Mouse (Mus musculus) hindbrain, embryonic 16.5 days (tissue): ENCODE results near the gene Ep300. TPM values are rescaled to one million over a fixed set of nuclear protein-coding genes. Genes with fewer than 3 reads are reported as not detected.
"Not testable (repeated sequence)": the region's sequence is repeated elsewhere in the genome, so short reads cannot be mapped to it uniquely, and the experiment has no call there.

ENCODE experiments used
- ATAC-seq: fragments of 200-750 bp; cut with Nextera tagmentation; 2 replicates; pipeline ENCODE4 v1.8.0; 2017; ENCODE audit warnings: moderate TSS enrichment, moderate library complexity
- H3K27ac ChIP-seq: fragments of 300-500 bp; sonication (generic); 2 replicates; pipeline ENCODE4 v1.5.1; 2014; ENCODE audit warnings: low read depth, mild to moderate bottlenecking, control low read depth, low read length, moderate library complexity
- H3K27me3 ChIP-seq: fragments of 300-500 bp; sonication (generic); replicated peaks from 2 replicates; pipeline ENCODE4 v1.6.1; 2014; ENCODE audit warnings: low read length; ENCODE audit not compliant: control insufficient read depth, insufficient read depth
- H3K36me3 ChIP-seq: fragments of 300-500 bp; sonication (generic); 2 replicates; pipeline ENCODE4 v1.6.1; 2014; ENCODE audit warnings: mild to moderate bottlenecking, low read length, moderate library complexity, mixed read lengths; ENCODE audit not compliant: control insufficient read depth, insufficient read depth
- H3K4me1 ChIP-seq: fragments of 300-500 bp; sonication (generic); 2 replicates; pipeline ENCODE4 v1.6.1; 2014; ENCODE audit warnings: low read depth, low read length; ENCODE audit not compliant: control insufficient read depth, insufficient read depth
- H3K4me2 ChIP-seq: fragments of 300-500 bp; sonication (generic); 2 replicates; pipeline ENCODE4 v1.6.1; 2014; ENCODE audit warnings: mild to moderate bottlenecking, low read length, control low read depth, moderate library complexity
- H3K4me3 ChIP-seq: fragments of 300-500 bp; sonication (generic); 2 replicates; pipeline ENCODE4 v1.5.1; 2014; ENCODE audit warnings: mild to moderate bottlenecking, low read length, control low read depth, moderate library complexity
- H3K9ac ChIP-seq: fragments of 300-500 bp; sonication (generic); 2 replicates; pipeline ENCODE4 v1.6.1; 2014; ENCODE audit warnings: low read depth, mild to moderate bottlenecking, control low read depth, low read length, moderate library complexity
- H3K9me3 ChIP-seq: fragments of 300-500 bp; sonication (generic); 2 replicates; pipeline ENCODE4 v1.6.1; 2014; ENCODE audit warnings: mild to moderate bottlenecking, low read length, moderate library complexity; ENCODE audit not compliant: control insufficient read depth
- WGBS: fragments of 180-500 bp; shearing (Covaris S2); extraction: QIAGEN DNeasy Blood & Tissue Kit; methylation state at CpG from one replicate; pipeline ENCODE4 v1.1.7; 2014; 5-methylcytosine and 5-hydroxymethylcytosine counted together
- polyA plus RNA-seq: library from polyadenylated mRNA; unstranded; fragments of >200 nt; fragmentation: Nextera tagmentation; extraction: Ambion mirVana; gene quantifications from 2 replicates; pipeline ENCODE4 v1.2.1, GENCODE M21; 2015

Gene Ep300
- polyA plus RNA-seq, 1 experiment from 2014 or later, result 17.3 TPM

- Histone ChIP-seq H3K27ac (peak overlapping the region; percentile 54), H3K4me3 (peak overlapping the region; percentile 64), H3K36me3 (no peaks in the 10 kb centered on the region), H3K4me2 (peak overlapping the region; percentile 93), H3K9me3 (no peaks in the 10 kb centered on the region), H3K4me1 (peaks cover 20% of the 10 kb centered on the region), H3K27me3 (peaks cover 15% of the 10 kb centered on the region), H3K9ac (peak overlapping the region; percentile 88)
- peak; percentile 86 for ATAC-seq
- 1% methylated on average over 69 of the region's 107 CpGs for WGBS
These were observed 109.1 kb downstream of the Ep300 start for GRCm38 (mm10) chr15:81693967-81694881.

- Histone ChIP-seq H3K36me3 (no peaks in the 10 kb centered on the region), H3K4me2 (peak overlapping the region; percentile 93), H3K9me3 (no peaks in the 10 kb centered on the region), H3K27ac (no peak overlapping the region; the same call in 1 of the 2 replicates), H3K4me3 (peak overlapping the region; percentile 64), H3K9ac (peak overlapping the region; percentile 88), H3K27me3 (peaks cover 15% of the 10 kb centered on the region), H3K4me1 (peaks cover 20% of the 10 kb centered on the region)
- no peak for ATAC-seq
- WGBS, result 26% methylated on average over 16 of the region's 19 CpGs
These were observed 109.7 kb downstream of the Ep300 start for GRCm38 (mm10) chr15:81694891-81695290.

- 58% methylated on average over 7 of the region's 7 CpGs for WGBS
- H3K4me2 ChIP-seq, result no peak within 1 kb of the TSS
- ATAC-seq, result peak; percentile 80
These were observed 112.0 kb downstream of the Ep300 start, which contains the start of gene Chadl for GRCm38 (mm10) chr15:81697175-81697574. TSS of gene Chadl (minus strand) at chr15:81697287.

GRCm38 (mm10) chr15:81697847-81698246 is 112.7 kb downstream of the Ep300 start:
- Histone ChIP-seq H3K9ac (no peak overlapping the region), H3K4me1 (peaks cover 16% of the 10 kb centered on the region), H3K9me3 (no peaks in the 10 kb centered on the region), H3K4me2 (no peak overlapping the region), H3K36me3 (no peaks in the 10 kb centered on the region), H3K27ac (no peak overlapping the region), H3K27me3 (peaks cover 5% of the 10 kb centered on the region), H3K4me3 (no peak overlapping the region)
- ATAC-seq, result no peak
- WGBS, result 49% methylated on average over 3 of the region's 3 CpGs

More at GRCm38 (mm10) chr15:81697175-81697574, 112.0 kb downstream of the Ep300 start, which contains the start of gene Chadl:
- Histone ChIP-seq H3K27me3 (peaks cover 11% of the 10 kb centered on the region), H3K9me3 (no peaks in the 10 kb centered on the region), H3K36me3 (no peaks in the 10 kb centered on the region), H3K27ac (peak within 1 kb of the TSS; percentile 18; the same call in 1 of the 2 replicates), H3K9ac (no peak within 1 kb of the TSS), H3K4me3 (no peak within 1 kb of the TSS), H3K4me1 (peaks cover 20% of the 10 kb centered on the region)

- ATAC-seq, result no peak
These were observed 113.4 kb downstream of the Ep300 start for GRCm38 (mm10) chr15:81698532-81698931.

GRCm38 (mm10) chr15:81700161-81700560 is 115.0 kb downstream of the Ep300 start:
- H3K36me3 ChIP-seq, result peaks cover 5% of the 10 kb centered on the region
- no peak for ATAC-seq
- no peak overlapping the region for H3K27ac ChIP-seq
- 0 out of 2 replicates have a peak, but pooled peaks cover under 1% of the 10 kb centered on the region for H3K4me1 ChIP-seq
- no peaks in the 10 kb centered on the region for H3K9me3 ChIP-seq
- no peak overlapping the region for H3K4me2 ChIP-seq
- 73% methylated on average over 2 of the region's 2 CpGs for WGBS
- H3K27me3 ChIP-seq, result 0 out of 2 replicates have a peak, but pooled peaks cover 4% of the 10 kb centered on the region
- no peak overlapping the region for H3K9ac ChIP-seq
- no peak overlapping the region for H3K4me3 ChIP-seq

More at GRCm38 (mm10) chr15:81698532-81698931, 113.4 kb downstream of the Ep300 start:
- Histone ChIP-seq H3K36me3 (no peaks in the 10 kb centered on the region), H3K27ac (no peak overlapping the region), H3K27me3 (0 out of 2 replicates have a peak, but pooled peaks cover 4% of the 10 kb centered on the region), H3K4me1 (peaks cover 11% of the 10 kb centered on the region), H3K9ac (no peak overlapping the region), H3K9me3 (no peaks in the 10 kb centered on the region), H3K4me3 (no peak overlapping the region), H3K4me2 (no peak overlapping the region)
- WGBS, result 70% methylated on average over 2 of the region's 2 CpGs

GRCm38 (mm10) chr15:81700601-81701000 is 115.5 kb downstream of the Ep300 start:
- H3K9ac ChIP-seq, result no peak overlapping the region
- H3K4me1 ChIP-seq, result no peaks in the 10 kb centered on the region
- peaks cover 9% of the 10 kb centered on the region for H3K36me3 ChIP-seq
- no peak for ATAC-seq
- no peak overlapping the region for H3K27ac ChIP-seq
- no peak overlapping the region for H3K4me3 ChIP-seq
- H3K9me3 ChIP-seq, result no peaks in the 10 kb centered on the region
- 84% methylated on average over 8 of the region's 8 CpGs for WGBS
- 0 out of 2 replicates have a peak, but pooled peaks cover 4% of the 10 kb centered on the region for H3K27me3 ChIP-seq
- H3K4me2 ChIP-seq, result no peak overlapping the region

GRCm38 (mm10) chr15:81701350-81701749 is 116.2 kb downstream of the Ep300 start:
- not testable (repeated sequence) for H3K27me3 ChIP-seq, H3K4me3 ChIP-seq, H3K9me3 ChIP-seq, H3K9ac ChIP-seq, H3K4me1 ChIP-seq, H3K27ac ChIP-seq, H3K4me2 ChIP-seq, ATAC-seq
- H3K36me3 ChIP-seq, result peaks cover 12% of the 10 kb centered on the region
- 76% methylated on average over 4 of the region's 4 CpGs for WGBS
